Mouse (Mus musculus) layer of hippocampus, postnatal 36 days (tissue): ENCODE results near the gene Arl8b. TPM values are rescaled to one million over a fixed set of nuclear protein-coding genes. Genes with fewer than 3 reads are reported as not detected.
A peak's percentile ranks its signal among the peaks of the same experiment; 100 is the strongest.
"Not testable (repeated sequence)": the region's sequence is repeated elsewhere in the genome, so short reads cannot be mapped to it uniquely, and the experiment has no call there.

ENCODE experiments used
- DNase-seq, 2 experiments: peaks; one replicate each; pipeline ENCODE4 v3.0.0; 2022
- total RNA-seq, 2 experiments: library from RNA; stranded (reverse); gene quantifications; 2 replicates each; pipeline ENCODE4 v1.2.3; 2021

Gene Arl8b
- total RNA-seq, 2 experiments from 2014 or later = 215 to 216 TPM

DNA sequence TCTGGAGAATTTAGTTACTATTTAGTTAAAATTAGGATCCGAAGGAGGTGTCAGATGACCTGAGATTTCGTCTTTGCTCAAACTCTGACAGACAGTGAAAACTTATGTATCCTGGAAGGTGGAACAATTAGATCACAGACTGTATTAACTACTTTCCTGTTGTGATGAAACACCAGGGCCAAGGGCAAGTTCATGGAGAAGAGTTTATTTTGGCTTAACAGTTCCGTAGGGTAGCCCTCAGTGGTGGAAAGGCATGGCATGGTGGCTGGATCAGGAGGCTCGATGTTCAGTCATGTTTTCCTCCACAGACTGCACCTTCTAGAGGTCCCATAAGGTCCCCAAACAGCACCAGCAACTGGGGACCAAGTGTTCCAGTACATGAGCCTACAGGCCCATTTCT lies 54.2 kb downstream of the Arl8b start:
- no peak for DNase-seq

DNA sequence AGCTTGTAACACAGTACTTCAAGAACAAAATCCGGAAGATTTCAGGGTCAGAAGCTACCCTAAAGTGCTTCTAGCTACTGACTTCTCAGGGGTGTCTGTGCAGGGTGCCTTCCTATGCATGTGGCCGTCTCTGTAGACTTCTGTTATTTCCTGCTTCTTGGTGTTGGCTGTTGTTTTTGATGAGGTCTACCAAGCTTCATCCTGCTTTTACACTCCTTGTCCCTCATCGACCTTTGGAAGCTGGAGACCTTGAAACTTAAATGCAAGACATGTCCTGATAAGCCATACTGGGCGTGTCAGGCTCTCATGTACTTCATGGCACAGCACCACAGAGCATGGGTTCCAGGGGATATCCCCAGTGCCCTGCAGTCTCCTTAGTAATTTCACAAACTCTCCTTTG lies 55.1 kb downstream of the Arl8b start:
- DNase-seq = no peak

DNA sequence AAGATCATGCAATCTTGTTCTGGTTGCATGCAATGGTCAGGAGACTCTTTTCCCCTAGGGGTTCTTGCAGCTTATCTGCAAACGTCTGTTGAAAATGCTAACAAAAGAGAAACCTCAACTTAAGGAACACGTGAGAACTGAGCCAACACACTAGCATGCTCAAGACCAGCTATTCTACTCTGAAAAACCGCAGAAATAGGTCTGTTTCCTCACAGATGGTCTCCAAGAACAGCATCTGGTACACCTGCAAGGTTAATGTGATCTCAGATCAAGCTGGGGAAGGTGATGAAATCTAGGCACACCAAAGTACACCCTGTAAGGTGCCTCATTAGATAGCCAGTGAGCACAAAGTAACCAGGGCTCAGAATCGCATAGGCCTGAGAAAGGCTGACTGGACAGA lies 56.5 kb downstream of the Arl8b start:
- no peak for DNase-seq

- no peak for DNase-seq
These were observed 58.2 kb downstream of the Arl8b start for GRCm38 (mm10) chr6:108840861-108841640.

DNA sequence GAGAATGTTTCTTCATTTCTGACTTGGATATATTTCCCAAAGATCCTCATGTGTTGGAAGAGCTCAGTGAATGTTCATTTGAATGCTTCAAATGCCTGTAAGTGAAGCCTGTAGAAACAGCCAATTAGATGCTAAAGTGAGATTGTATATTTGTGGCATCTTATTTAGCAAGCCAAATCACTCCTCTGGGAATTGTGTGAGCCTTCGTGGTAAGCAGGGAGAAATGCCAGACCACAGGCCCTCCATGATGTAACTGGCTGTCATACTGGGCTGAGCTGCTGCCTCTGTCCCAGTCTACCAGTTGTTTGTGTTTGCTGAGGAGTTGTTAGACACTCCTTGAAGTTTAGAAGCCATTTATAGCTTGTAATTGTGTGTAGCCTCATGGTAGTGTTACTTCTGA lies 60.8 kb downstream of the Arl8b start:
- no peak for DNase-seq

DNA sequence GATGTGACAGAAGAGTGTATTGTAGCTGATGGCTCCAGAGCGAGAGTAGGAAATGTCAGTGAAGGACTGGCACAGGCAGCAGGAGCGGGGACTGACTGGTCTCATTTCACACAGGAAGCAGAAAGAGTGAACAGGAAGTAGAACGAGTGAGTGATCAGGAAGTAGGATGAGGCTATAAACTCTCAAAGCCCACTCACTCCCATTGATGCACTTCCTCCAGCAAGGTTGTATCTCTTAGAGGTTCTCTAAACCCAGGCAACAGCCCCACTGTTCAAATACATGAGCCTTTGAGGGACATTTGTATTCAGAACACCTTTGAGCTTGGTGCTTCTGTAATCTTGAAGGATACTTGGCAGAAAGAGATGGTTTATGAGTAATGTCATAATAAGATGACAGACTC lies 61.2 kb downstream of the Arl8b start:
- DNase-seq = no peak

DNA sequence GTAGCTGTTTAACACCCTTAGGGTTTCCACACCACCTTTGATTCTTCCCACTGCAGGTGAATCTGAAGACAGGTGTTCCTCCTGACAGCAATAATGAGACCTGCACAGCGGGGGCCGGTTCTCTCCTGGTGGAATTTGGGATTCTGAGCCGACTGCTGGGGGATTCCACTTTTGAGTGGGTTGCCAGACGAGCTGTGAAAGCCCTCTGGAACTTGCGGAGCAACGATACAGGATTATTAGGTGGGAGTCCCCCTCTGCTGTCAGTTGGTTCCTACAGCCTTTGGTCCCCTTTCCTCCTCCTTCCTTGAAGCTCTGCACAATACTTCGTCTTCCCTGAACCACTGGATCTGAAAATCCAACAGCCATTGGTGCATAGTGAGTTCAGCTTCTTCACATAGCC lies 61.9 kb downstream of the Arl8b start:
- DNase-seq = no peak

DNA sequence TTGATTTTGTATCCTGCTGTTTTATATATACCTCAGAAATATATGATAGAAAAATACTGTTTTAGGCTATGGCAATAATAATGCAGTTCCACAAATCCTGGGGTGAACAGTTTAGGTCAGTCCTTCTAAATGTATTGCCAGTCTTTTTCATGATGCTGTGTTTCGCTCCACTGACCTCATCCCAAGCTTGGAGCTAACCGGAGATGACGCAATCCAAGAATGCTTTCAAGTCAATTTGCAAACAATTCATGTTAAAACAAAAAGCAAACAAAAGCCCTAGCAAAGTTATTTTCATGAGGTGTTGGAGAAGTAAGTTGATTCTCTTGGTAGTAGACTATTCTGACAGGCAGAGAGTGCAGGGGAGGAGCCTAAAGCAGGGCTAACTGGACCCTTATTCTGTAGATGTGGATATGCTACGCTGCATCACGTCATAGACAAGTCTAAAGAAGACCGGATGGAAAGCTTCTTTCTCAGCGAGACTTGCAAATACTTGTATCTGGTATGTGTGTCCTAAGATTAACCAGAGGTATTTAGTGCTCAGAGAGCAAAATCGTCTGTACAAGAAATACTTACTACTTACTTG lies 69.3 kb downstream of the Arl8b start:
- no peak for DNase-seq

DNA sequence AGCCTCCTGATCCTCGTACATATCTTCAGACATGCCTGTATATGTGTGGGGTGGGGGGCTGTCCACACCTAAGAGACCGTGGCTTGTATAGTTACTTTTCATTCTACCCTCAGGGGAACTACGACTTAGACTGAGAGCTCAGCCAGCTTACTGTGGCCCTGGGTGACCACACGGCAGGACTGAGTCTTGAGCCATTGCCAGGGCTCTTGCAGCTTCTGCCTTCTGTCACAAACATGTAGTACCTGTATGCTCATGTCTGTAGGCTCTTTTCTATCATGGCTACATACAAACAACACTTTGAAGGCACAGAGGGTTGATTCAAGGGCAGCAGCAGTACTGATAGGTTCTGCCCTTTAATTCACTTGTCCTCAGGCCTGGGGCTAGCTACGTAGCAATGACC lies 70.1 kb downstream of the Arl8b start:
- no peak for DNase-seq

DNA sequence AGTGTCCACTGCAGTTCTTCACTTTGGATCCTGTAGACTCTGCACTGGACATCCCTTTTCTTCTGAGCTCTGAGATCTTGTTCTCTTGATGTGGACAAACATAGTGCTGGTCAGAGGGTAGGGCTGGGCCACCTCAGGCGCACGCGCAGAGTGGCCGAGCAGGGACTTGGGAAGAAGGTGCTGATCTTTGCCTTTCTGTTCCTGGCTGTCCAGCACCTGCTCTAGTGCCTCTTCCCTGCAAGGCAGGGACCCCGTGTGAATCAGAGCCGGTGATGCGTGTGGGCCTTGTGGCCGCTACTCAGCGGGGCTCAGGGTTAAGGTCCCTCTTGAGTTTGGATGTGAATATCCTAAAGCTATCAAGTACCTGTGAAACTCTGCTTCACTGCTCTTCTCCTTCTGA lies 75.7 kb downstream of the Arl8b start:
- no peak for DNase-seq

GRCm38 (mm10) chr6:108861226-108861625 lies 78.3 kb downstream of the Arl8b start:
- no peak for DNase-seq

DNA sequence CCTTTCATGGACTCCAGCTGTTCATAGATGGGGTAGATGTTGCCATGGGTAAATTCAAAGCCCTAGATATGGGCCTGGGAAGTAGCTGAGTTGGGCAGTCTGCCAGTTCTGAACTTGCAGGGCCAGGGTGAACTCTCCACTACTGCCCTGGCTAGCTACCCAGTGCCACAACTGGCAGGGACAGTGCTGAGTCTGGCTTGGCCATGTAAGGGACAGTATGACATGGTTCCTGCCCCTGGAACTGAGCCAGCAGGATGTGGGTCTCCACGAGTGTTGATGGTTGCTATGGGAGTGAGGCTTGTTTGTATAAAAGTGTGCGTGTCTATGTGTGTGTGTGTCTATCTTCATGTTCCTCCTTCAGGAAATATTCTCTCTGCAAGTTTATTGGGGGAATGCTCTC lies 79.6 kb downstream of the Arl8b start:
- DNase-seq = no peak

DNA sequence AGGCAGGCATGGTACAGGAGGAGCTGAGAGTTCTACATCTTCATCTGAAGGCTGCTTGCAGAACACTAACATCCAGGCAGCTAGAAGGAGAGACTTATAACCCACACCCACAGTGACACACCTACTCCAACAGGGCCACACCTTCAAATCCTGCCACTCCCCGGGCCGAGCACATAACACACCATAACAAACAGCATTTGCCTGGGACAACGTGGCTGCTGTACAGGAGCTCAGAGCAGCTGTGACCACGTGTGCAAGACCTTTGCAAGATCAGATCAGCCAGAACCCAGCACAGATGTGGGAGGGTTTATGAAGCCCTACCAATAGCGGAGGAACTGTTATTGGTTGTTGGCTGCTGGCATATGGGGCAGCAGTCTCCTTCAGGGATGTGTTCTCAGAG lies 83.4 kb downstream of the Arl8b start:
- no peak for DNase-seq

GRCm38 (mm10) chr6:108869031-108869430 lies 86.1 kb downstream of the Arl8b start:
- not testable (repeated sequence) for DNase-seq

DNA sequence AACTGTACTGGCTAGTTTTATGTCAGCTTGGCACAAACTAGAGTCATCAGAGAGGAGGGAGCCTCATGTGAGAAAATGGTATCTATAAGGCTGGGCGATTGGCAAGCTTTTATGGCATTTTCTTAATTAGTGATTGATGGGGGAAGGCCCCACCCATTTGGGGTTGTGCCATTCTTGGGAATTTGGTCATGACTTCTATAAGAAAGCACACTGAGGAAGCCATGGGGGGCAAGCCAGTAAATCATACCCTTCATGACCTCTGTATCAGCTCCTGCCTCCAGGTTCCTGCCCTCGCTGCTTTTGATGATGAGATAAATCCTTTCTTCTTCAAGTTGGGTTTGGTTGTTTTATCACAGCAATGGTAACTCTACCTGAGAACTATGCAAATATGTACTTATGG lies 87.5 kb downstream of the Arl8b start:
- DNase-seq = no peak

GRCm38 (mm10) chr6:108871251-108871650 lies 88.4 kb downstream of the Arl8b start:
- DNase-seq = peak in 1 of 2 experiments; percentile 9

Other genes with a start within 250 kb of the Arl8b start
- 100 to 1,000 TPM in 1 of 2 experiments, 10 to 100 TPM in 1; 92.5 to 102 TPM for gene Bhlhe40, start 122.5 kb upstream of the Arl8b start, total RNA-seq
- gene Edem1, start 45.5 kb downstream of the Arl8b start, total RNA-seq = 10 to 100 TPM; 16.9 to 18.6 TPM